Mouse (Mus musculus) kidney, adult 2 months (tissue): ENCODE results near the gene Ifi214. TPM values are rescaled to one million over a fixed set of nuclear protein-coding genes. Genes with fewer than 3 reads are reported as not detected.
A peak's percentile ranks its signal among the peaks of the same experiment; 100 is the strongest.
"Not testable (repeated sequence)": the region's sequence is repeated elsewhere in the genome, so short reads cannot be mapped to it uniquely, and the experiment has no call there.

ENCODE experiments used
- DNase-seq: peaks from one replicate; pipeline ENCODE4 v3.0.0; 2021
- H3K27ac ChIP-seq: fragments of 200-500 bp; 2 replicates; pipeline ENCODE4 v1.5.1; 2012; ENCODE audit warnings: low read depth, low read length, control low read depth, inconsistent platforms; ENCODE audit not compliant: insufficient read depth
- H3K27me3 ChIP-seq: fragments of 200-500 bp; replicated peaks from 2 replicates; pipeline ENCODE4 v1.6.1; 2012; ENCODE audit warnings: mild to moderate bottlenecking, moderate library complexity, low read length, inconsistent platforms; ENCODE audit not compliant: control insufficient read depth, insufficient read depth
- H3K36me3 ChIP-seq: fragments of 200-500 bp; 2 replicates; pipeline ENCODE4 v1.6.1; 2012; ENCODE audit warnings: mild to moderate bottlenecking, moderate library complexity, low read length, inconsistent platforms; ENCODE audit not compliant: control insufficient read depth, insufficient read depth
- H3K4me1 ChIP-seq: fragments of 200-500 bp; 2 replicates; pipeline ENCODE4 v1.6.1; 2011; ENCODE audit warnings: low read length; ENCODE audit not compliant: control insufficient read depth, insufficient read depth
- H3K4me3 ChIP-seq: fragments of 200-500 bp; 2 replicates; pipeline ENCODE4 v1.5.1; 2011; ENCODE audit warnings: mild to moderate bottlenecking, low read depth, low read length, control low read depth; ENCODE audit not compliant: insufficient read depth
- WGBS: fragments of 180-500 bp; shearing (Covaris S2); methylation state at CpG from one replicate; pipeline ENCODE4 v1.1.7; 2018; 5-methylcytosine and 5-hydroxymethylcytosine counted together
- polyA plus RNA-seq: library from polyadenylated mRNA; depleted of rRNA; stranded (reverse); fragments of >200 nt; gene quantifications from 2 replicates; pipeline ENCODE4 v1.2.3, GENCODE M21; 2012; rRNA removed

Ifi214 gene
- polyA plus RNA-seq, 1 experiment = 0.52 TPM

GRCm38 (mm10) chr1:173480399-173481181 lies 55.2 kb downstream of the Ifi214 start:
- not testable (repeated sequence) for H3K27ac ChIP-seq
- 40% methylated on average over 5 of the region's 5 CpGs for whole genome bisulfite sequencing

More at GRCm38 (mm10) chr1:173480399-173481181, 55.2 kb downstream of the Ifi214 start:
- H3K4me3 ChIP-seq, H3K36me3 ChIP-seq, H3K4me1 ChIP-seq, H3K27me3 ChIP-seq: not testable (repeated sequence)
- DNase-seq = peak; percentile 7

Other genes starting within 250 kb of the Ifi214 start
- gene Ackr1, start 202.2 kb downstream of the Ifi214 start, polyA plus RNA-seq = 0.87 and 2.0 TPM in 2 replicates
- gene Aim2, start 185.1 kb downstream of the Ifi214 start, polyA plus RNA-seq = 0.68 and 1.8 TPM in 2 replicates
- 1.8 and 2.4 TPM in 2 replicates for gene Cadm3, start 168.3 kb downstream of the Ifi214 start, polyA plus RNA-seq
- gene Ifi206, start 44.9 kb downstream of the Ifi214 start, polyA plus RNA-seq = 1.5 and 4.9 TPM in 2 replicates
- 2.3 and 6.4 TPM in 2 replicates for gene Ifi213, start 63.3 kb upstream of the Ifi214 start, polyA plus RNA-seq
- 0.22 and 1.6 TPM in 2 replicates for gene Ifi209, start 95.0 kb upstream of the Ifi214 start, polyA plus RNA-seq
- gene Ifi208, start 137.7 kb upstream of the Ifi214 start, polyA plus RNA-seq = 1.5 and 3.3 TPM in 2 replicates
- gene Ifi207, start 205.8 kb upstream of the Ifi214 start, polyA plus RNA-seq = 2.7 and 3.6 TPM in 2 replicates
- gene Ifi204, start 231.0 kb upstream of the Ifi214 start, polyA plus RNA-seq = 0.75 and 1.0 TPM in 2 replicates